Mouse (Mus musculus) ES-Bruce4 (cell line): ENCODE measurements around the gene Gm14569. TPM values are rescaled to one million over a fixed set of nuclear protein-coding genes. Genes with fewer than 3 reads are reported as not detected.
A peak's percentile ranks its signal among the peaks of the same experiment; 100 is the strongest.

Experiments
- H3K27ac ChIP-seq: 2 replicates; pipeline ENCODE4 v1.5.1; 2012; ENCODE audit warnings: low read length, inconsistent platforms; ENCODE audit not compliant: insufficient read depth
- H3K27me3 ChIP-seq: 2 replicates; pipeline ENCODE4 v1.6.1; 2012; ENCODE audit warnings: mild to moderate bottlenecking, low read length, inconsistent platforms; ENCODE audit not compliant: control insufficient read depth, poor library complexity, insufficient read depth, severe bottlenecking
- H3K36me3 ChIP-seq: 2 replicates; pipeline ENCODE4 v1.6.1; 2012; ENCODE audit warnings: inconsistent platforms, mild to moderate bottlenecking, low read length, moderate library complexity; ENCODE audit not compliant: control insufficient read depth, poor library complexity, insufficient read depth, severe bottlenecking
- H3K4me1 ChIP-seq: one replicate; pipeline ENCODE4 v1.8.1; 2011; ENCODE audit warnings: low read length; ENCODE audit not compliant: control insufficient read depth, insufficient read depth
- H3K4me3 ChIP-seq: 2 replicates; pipeline ENCODE4 v1.5.1; 2011; ENCODE audit warnings: low read depth, mild to moderate bottlenecking, low read length
- H3K9ac ChIP-seq: 2 replicates; pipeline ENCODE4 v1.6.1; 2012; ENCODE audit warnings: low read depth, mild to moderate bottlenecking, inconsistent platforms; ENCODE audit not compliant: poor library complexity, severe bottlenecking
- H3K9me3 ChIP-seq: replicated peaks from 2 replicates; pipeline ENCODE4 v1.6.1; 2012; ENCODE audit warnings: mild to moderate bottlenecking, low read length, inconsistent platforms; ENCODE audit not compliant: control insufficient read depth, poor library complexity, insufficient read depth, severe bottlenecking
- CTCF ChIP-seq: IDR thresholded peaks from one replicate; pipeline ENCODE4 v1.8.1; 2011; ENCODE audit warnings: low read depth, low read length
- EP300 ChIP-seq: IDR thresholded peaks from 2 replicates; pipeline ENCODE4 v1.6.1; 2011; ENCODE audit warnings: low read depth, low read length; ENCODE audit not compliant: insufficient read depth
- POLR2A ChIP-seq: IDR thresholded peaks from one replicate; pipeline ENCODE4 v1.8.1; 2011; ENCODE audit warnings: low read length; ENCODE audit not compliant: insufficient read depth
- polyA plus RNA-seq: library from polyadenylated mRNA; stranded (reverse); fragments of >200 nt; gene quantifications from 2 replicates; pipeline ENCODE4 v1.2.4, GENCODE M21; 2011; ENCODE audit warnings: low read depth; ENCODE audit not compliant: missing spikeins, insufficient read depth, insufficient read length

Gene Gm14569
- not detected in 2 replicates for polyA plus RNA-seq

DNA sequence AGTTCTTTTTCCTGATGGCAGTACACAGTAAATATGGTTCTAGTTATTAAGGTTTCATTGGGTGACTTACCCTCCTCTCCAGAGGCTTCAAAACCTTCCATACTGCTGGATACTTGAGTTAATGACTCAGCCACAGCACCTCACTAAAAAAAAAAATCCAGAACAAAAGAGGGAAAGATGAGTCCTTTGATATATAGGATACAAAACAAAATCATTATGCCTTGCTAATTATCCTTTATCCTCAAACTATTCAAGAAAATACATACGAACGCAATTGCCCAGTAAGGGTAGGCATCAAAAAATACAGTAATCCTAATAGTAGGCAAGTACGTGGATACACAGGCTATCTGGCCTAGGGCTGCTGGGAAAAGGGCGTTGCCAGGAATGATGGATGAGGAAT is at the start of gene Gm14569:
Gene Gm14569 (minus strand): TSS at position 101 of the 400 bp plus-strand sequence.
- H3K36me3 ChIP-seq = no peaks in the 10 kb centered on the region
- H3K4me3 ChIP-seq = no peak within 1 kb of the TSS
- H3K9me3 ChIP-seq = no peaks in the 10 kb centered on the region
- H3K27me3 ChIP-seq = no peaks in the 10 kb centered on the region
- no peak within 1 kb of the TSS for H3K9ac ChIP-seq
- no peaks in the 10 kb centered on the region for H3K4me1 ChIP-seq
- no peak within 1 kb of the TSS for H3K27ac ChIP-seq
- TF ChIP-seq EP300 = no peak
- no peak for TF ChIP-seq CTCF
- TF ChIP-seq POLR2A = no peak

DNA sequence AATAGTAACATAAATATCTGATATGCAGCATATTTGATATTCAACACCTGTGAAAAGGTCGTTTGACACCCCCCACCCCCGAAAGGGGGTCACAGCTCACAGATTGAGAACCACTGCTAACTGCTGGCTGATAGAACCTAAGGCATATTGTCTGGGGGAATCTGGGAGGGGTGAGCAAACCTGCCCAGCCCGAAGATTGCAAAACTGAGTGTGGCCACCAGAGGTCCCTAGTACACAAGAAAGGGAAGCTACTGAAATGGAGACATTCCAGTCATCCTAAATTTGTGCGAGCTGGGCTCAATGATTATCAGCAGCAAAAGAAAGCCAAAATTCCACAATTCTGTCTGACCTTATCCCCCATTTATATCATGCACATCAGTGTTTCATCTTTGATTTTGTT is 42.9 kb upstream of the Gm14569 start:
- Histone ChIP-seq H3K36me3 (no peaks in the 10 kb centered on the region), H3K27ac (no peak overlapping the region), H3K4me3 (no peak overlapping the region), H3K9ac (no peak overlapping the region), H3K27me3 (no peaks in the 10 kb centered on the region), H3K4me1 (no peaks in the 10 kb centered on the region), H3K9me3 (no peaks in the 10 kb centered on the region)
- TF ChIP-seq EP300 (no peak), CTCF (peak; percentile 46)

DNA sequence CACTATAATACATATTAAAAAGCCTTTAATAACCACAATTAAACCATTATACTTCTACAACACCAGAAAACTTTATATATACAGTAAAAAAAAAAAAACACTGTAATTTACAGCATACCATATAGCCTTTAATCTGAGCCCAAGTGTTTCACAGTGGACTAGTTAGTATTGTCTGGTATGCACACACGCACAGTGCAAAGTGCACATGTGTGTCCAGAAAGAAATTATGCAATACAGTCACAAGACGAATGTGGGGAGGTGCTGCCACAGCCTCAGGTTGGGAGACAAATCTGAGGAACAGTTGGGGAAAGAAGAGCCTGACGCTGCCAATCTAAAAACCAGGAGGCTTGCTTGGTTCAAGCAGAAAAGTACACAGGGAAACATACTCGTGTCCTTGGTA is 42.1 kb upstream of the Gm14569 start:
- TF ChIP-seq CTCF (no peak), EP300 (no peak), POLR2A (no peak)
- H3K4me1 ChIP-seq = no peaks in the 10 kb centered on the region
- H3K4me3 ChIP-seq = no peak overlapping the region
- H3K9ac ChIP-seq = no peak overlapping the region
- H3K27me3 ChIP-seq = no peaks in the 10 kb centered on the region
- no peaks in the 10 kb centered on the region for H3K36me3 ChIP-seq
- H3K27ac ChIP-seq = no peak overlapping the region
- H3K9me3 ChIP-seq = no peaks in the 10 kb centered on the region

DNA sequence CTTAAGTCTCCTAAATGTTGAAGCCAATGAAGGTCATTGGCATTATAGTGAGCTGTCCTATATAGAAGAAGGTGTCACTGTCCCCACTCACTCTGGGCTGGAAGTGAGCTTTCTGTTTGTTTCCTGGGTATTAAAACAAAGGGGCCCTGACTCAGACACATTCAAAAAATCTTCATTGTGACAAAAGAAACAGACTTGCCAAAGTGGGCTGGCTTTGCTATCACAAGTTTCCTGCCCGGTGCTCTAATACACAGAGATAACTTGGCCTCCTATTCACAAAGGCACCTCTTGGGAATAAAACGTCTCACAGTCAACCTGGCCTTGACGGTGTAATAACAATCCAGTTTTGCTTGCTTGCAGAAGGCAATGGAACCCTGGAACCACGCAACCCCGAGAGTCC is 38.6 kb upstream of the Gm14569 start:
- H3K27me3 ChIP-seq = no peaks in the 10 kb centered on the region
- H3K4me1 ChIP-seq = no peaks in the 10 kb centered on the region
- H3K9ac ChIP-seq = no peak overlapping the region
- TF ChIP-seq EP300 = no peak
- no peak for TF ChIP-seq POLR2A
- no peak for TF ChIP-seq CTCF
- H3K36me3 ChIP-seq = no peaks in the 10 kb centered on the region
- no peak overlapping the region for H3K4me3 ChIP-seq
- no peaks in the 10 kb centered on the region for H3K9me3 ChIP-seq
- no peak overlapping the region for H3K27ac ChIP-seq

DNA sequence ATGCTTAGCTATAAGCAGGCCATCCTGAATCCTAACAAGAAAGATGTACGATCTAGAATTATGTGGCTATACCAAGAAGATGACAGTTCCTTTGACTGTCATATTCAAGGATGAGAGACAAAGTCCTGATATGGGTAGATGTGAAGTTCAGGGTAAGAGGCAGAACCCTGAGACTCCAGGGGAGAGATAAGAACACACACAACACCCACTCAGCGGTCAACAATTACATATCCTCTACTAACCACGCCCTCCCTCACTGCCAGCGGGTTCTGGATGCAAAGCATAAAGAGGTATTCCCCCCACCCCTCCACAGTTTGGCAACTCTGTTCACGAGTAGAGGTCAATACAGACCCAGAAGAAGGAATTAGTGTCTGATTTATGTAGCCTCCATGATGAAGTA is 32.1 kb upstream of the Gm14569 start:
- Histone ChIP-seq H3K4me3 (no peak overlapping the region), H3K4me1 (no peaks in the 10 kb centered on the region), H3K27me3 (no peaks in the 10 kb centered on the region), H3K9me3 (no peaks in the 10 kb centered on the region), H3K9ac (no peak overlapping the region), H3K36me3 (no peaks in the 10 kb centered on the region), H3K27ac (no peak overlapping the region)
- TF ChIP-seq CTCF = no peak
- TF ChIP-seq POLR2A = no peak
- TF ChIP-seq EP300 = no peak

DNA sequence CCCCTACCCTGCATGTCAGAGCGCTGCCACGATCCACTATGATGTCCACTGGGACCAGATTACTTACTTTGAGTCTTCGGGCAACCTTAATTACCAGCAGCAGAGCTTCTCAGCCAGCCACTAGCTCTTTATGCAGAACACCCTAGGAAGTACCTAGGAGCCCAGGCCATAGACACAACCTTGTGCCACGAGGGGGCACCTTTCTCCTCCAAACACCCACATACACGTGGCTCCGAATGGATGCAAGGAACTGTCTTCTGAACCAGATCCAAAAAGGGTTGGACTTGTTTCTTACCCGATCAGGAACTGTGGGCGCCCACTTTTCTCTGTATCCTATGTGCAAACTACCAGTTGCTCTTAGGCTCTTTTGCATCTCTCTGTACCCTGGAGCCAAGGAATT is 22.1 kb upstream of the Gm14569 start:
- TF ChIP-seq EP300 (no peak), CTCF (no peak), POLR2A (no peak)
- no peak overlapping the region for H3K4me3 ChIP-seq
- no peak overlapping the region for H3K27ac ChIP-seq
- no peaks in the 10 kb centered on the region for H3K27me3 ChIP-seq
- no peaks in the 10 kb centered on the region for H3K4me1 ChIP-seq
- no peaks in the 10 kb centered on the region for H3K36me3 ChIP-seq
- H3K9ac ChIP-seq = no peak overlapping the region
- no peaks in the 10 kb centered on the region for H3K9me3 ChIP-seq
